21 mouse cellular contexts compared by ENCODE assay signal in genomic region chr17:43025819-43026593, GRCm38 (mm10). TPM values are rescaled to one million over a fixed set of nuclear protein-coding genes. Genes with fewer than 3 reads are reported as not detected.
DNase-seq lines count a peak whose midpoint lies in the region; ATAC-seq and TF ChIP-seq lines count a peak whose summit lies in the region.
"Had no signal": no experiment of that assay in that cellular context is flagged by ENCODE, and none has a peak within 500 bp of the region (broad histone marks: within the 10 kb centered on the region; RNA-seq: fewer than 3 reads in every experiment).

No protein-coding gene starts in this region.

- no peaks in the 10 kb centered on the region for H3K27me3 ChIP-seq in hindbrain, embryonic 13.5 days
- H3K27me3 ChIP-seq in hindbrain, embryonic 11.5 days (ENCODE audit: control insufficient read depth, insufficient read depth, low read length) = no peaks in the 10 kb centered on the region
- H3K27me3 ChIP-seq in kidney, embryonic 16.5 days (ENCODE audit: insufficient read depth, low read length) = no peaks in the 10 kb centered on the region
- H3K27me3 ChIP-seq in liver, embryonic 14.5 days (ENCODE audit: control insufficient read depth, insufficient read depth, low read length) = no peaks in the 10 kb centered on the region
- H3K27me3 ChIP-seq: embryonic facial prominence, embryonic 12.5 days; midbrain, embryonic 12.5 days had no signal

- no peak for TF ChIP-seq EP300 in liver, embryonic 14.5 days (IDR thresholded peaks at IDR 0.05; ENCODE audit: low read depth)

- H3K4me3 ChIP-seq in hindbrain, embryonic 13.5 days = no peak overlapping the region
- H3K4me3 ChIP-seq in hindbrain, embryonic 11.5 days (ENCODE audit: low read depth, low read length) = no peak overlapping the region
- no peak overlapping the region for H3K4me3 ChIP-seq in kidney, embryonic 16.5 days (ENCODE audit: low read length)
- peak overlapping the region in 1 of 2 experiments; percentile 44; a peak in 2 of 4 replicates for H3K4me3 ChIP-seq in liver, embryonic 14.5 days (ENCODE audit: insufficient read depth in 1 of 2, low read depth in 2 of 2, low read length in 2 of 2)
- H3K4me3 ChIP-seq: embryonic facial prominence, embryonic 12.5 days; layer of hippocampus, adult 2 months; limb, embryonic 10.5 days; midbrain, embryonic 12.5 days had no signal

- 0 out of 2 replicates have a peak overlapping the region, but pooled peaks have one; percentile 8 for H3K4me2 ChIP-seq in hindbrain, embryonic 13.5 days
- no peak overlapping the region for H3K4me2 ChIP-seq in hindbrain, embryonic 11.5 days (replicated peaks; ENCODE audit: low read depth, low read length)
- H3K4me2 ChIP-seq in kidney, embryonic 16.5 days (replicated peaks; ENCODE audit: low read depth, low read length) = peak overlapping the region; percentile 33
- peak overlapping the region; percentile 81 for H3K4me2 ChIP-seq in liver, embryonic 14.5 days (ENCODE audit: low read depth)
- H3K4me2 ChIP-seq: embryonic facial prominence, embryonic 12.5 days; midbrain, embryonic 12.5 days had no signal

- WGBS in hindbrain, embryonic 13.5 days = 84% methylated on average over 22 of the region's 22 CpGs
- 94% methylated on average over 22 of the region's 22 CpGs for WGBS in hindbrain, embryonic 11.5 days
- WGBS in kidney, embryonic 16.5 days = 52% methylated on average over 22 of the region's 22 CpGs
- 88% methylated on average over 22 of the region's 22 CpGs for WGBS in liver, embryonic 14.5 days (ENCODE audit: insufficient replicate concordance)

- H3K9me3 ChIP-seq in hindbrain, embryonic 13.5 days = no peaks in the 10 kb centered on the region
- no peaks in the 10 kb centered on the region for H3K9me3 ChIP-seq in hindbrain, embryonic 11.5 days (ENCODE audit: control insufficient read depth, low read length)
- no peaks in the 10 kb centered on the region for H3K9me3 ChIP-seq in kidney, embryonic 16.5 days (ENCODE audit: low read length)
- H3K9me3 ChIP-seq in liver, embryonic 14.5 days (ENCODE audit: control insufficient read depth, low read length) = no peaks in the 10 kb centered on the region
- H3K9me3 ChIP-seq: embryonic facial prominence, embryonic 12.5 days; limb, embryonic 10.5 days; midbrain, embryonic 12.5 days had no signal

- peaks cover 15% of the 10 kb centered on the region; the same call in 1 of the 2 replicates for H3K36me3 ChIP-seq in hindbrain, embryonic 13.5 days
- no peaks in the 10 kb centered on the region for H3K36me3 ChIP-seq in hindbrain, embryonic 11.5 days (ENCODE audit: control insufficient read depth, insufficient read depth, low read length)
- peaks cover 6% of the 10 kb centered on the region for H3K36me3 ChIP-seq in kidney, embryonic 16.5 days (ENCODE audit: insufficient read depth, low read length)
- peaks cover 10% of the 10 kb centered on the region for H3K36me3 ChIP-seq in liver, embryonic 14.5 days (replicated peaks; ENCODE audit: control insufficient read depth, insufficient read depth, low read depth)
- H3K36me3 ChIP-seq: embryonic facial prominence, embryonic 12.5 days; midbrain, embryonic 12.5 days had no signal

- 0 out of 2 replicates have a peak, but pooled peaks have one; percentile 22 for ATAC-seq in hindbrain, embryonic 13.5 days (ENCODE audit: low FRiP score)
- no peak for ATAC-seq in hindbrain, embryonic 11.5 days (ENCODE audit: low FRiP score)
- peak; percentile 86 for ATAC-seq in kidney, embryonic 16.5 days (ENCODE audit: low FRiP score, low TSS enrichment)
- ATAC-seq in liver, embryonic 14.5 days (ENCODE audit: insufficient read depth) = no peak
- ATAC-seq in CD4-positive, CD25-positive, alpha-beta regulatory T cell, adult 4 months = no peak
- ATAC-seq: inflammation-experienced regulatory T-cells, adult 6 months had no signal

- TF ChIP-seq CTCF in liver, embryonic 14.5 days (IDR thresholded peaks at IDR 0.05; ENCODE audit: low read depth) = no peak

- no peak overlapping the region for H3K9ac ChIP-seq in hindbrain, embryonic 13.5 days
- no peak overlapping the region for H3K9ac ChIP-seq in hindbrain, embryonic 11.5 days (ENCODE audit: low read depth, low read length)
- H3K9ac ChIP-seq in kidney, embryonic 16.5 days (replicated peaks; ENCODE audit: low read length) = no peak overlapping the region
- H3K9ac ChIP-seq in liver, embryonic 14.5 days (replicated peaks) = peak overlapping the region; percentile 71
- H3K9ac ChIP-seq: embryonic facial prominence, embryonic 12.5 days; midbrain, embryonic 12.5 days had no signal

- no peak for DNase-seq in hindbrain, embryonic 11.5 days (ENCODE audit: low spot score)
- no peak for DNase-seq in kidney, adult 11 months
- DNase-seq in liver, embryonic 14.5 days (ENCODE audit: low read depth in 3 of 3, low spot score in 3 of 3) = no peak
- no peak for DNase-seq in urinary bladder, postnatal 10 days (ENCODE audit: low spot score)
- DNase-seq: adrenal gland, postnatal 36 days; B cell, adult 2 months; cerebellum, adult 9-10 months; gastrocnemius, postnatal 10 days; heart, postnatal 14 days; lung, adult 2 months; lung, postnatal 36 days; right cerebral cortex, adult 18-20 months; thymus, postnatal 4 days had no signal

- peak overlapping the region; percentile 49; the same call in 1 of the 2 replicates for H3K27ac ChIP-seq in hindbrain, embryonic 13.5 days
- H3K27ac ChIP-seq in hindbrain, embryonic 11.5 days (ENCODE audit: low read depth, low read length) = no peak overlapping the region
- peak overlapping the region; percentile 27; the same call in 1 of the 2 replicates for H3K27ac ChIP-seq in kidney, embryonic 16.5 days (ENCODE audit: low read length)
- H3K27ac ChIP-seq in liver, embryonic 14.5 days = peak overlapping the region; percentile 99
- H3K27ac ChIP-seq: embryonic facial prominence, embryonic 12.5 days; layer of hippocampus, adult 2 months; limb, embryonic 10.5 days; midbrain, embryonic 12.5 days had no signal

- H3K4me1 ChIP-seq in hindbrain, embryonic 13.5 days (replicated peaks) = peaks cover 31% of the 10 kb centered on the region
- H3K4me1 ChIP-seq in hindbrain, embryonic 11.5 days (replicated peaks; ENCODE audit: control insufficient read depth, insufficient read depth, low read length) = no peaks in the 10 kb centered on the region
- H3K4me1 ChIP-seq in kidney, embryonic 16.5 days (ENCODE audit: insufficient read depth, low read length) = peaks cover 42% of the 10 kb centered on the region
- H3K4me1 ChIP-seq in liver, embryonic 14.5 days (replicated peaks; ENCODE audit: control insufficient read depth in 2 of 2, insufficient read depth in 2 of 2, low read length in 1 of 2) = peaks cover 75% of the 10 kb centered on the region in 2 experiments
- H3K4me1 ChIP-seq: embryonic facial prominence, embryonic 12.5 days; limb, embryonic 10.5 days; midbrain, embryonic 12.5 days had no signal

RNA-seq across cellular contexts. Expression of gene Tnfrsf21, which starts 9.7 kb away (rescaled TPM):
- 62.6 and 62.8 TPM in 2 replicates for polyA plus RNA-seq in hindbrain, embryonic 13.5 days (2015; fragmentation: Nextera tagmentation; extraction: Ambion mirVana)
- 29.5 and 32.4 TPM in 2 replicates for polyA plus RNA-seq in hindbrain, embryonic 11.5 days (2014; fragmentation: Nextera tagmentation; extraction: Ambion mirVana)
- 65.1 and 69.7 TPM in 2 replicates for polyA plus RNA-seq in kidney, embryonic 16.5 days (2015; fragmentation: Nextera tagmentation; extraction: Ambion mirVana)
- 16.7 and 17.0 TPM in 2 replicates for polyA plus RNA-seq in liver, embryonic 14.5 days (2012; rRNA removed)
- polyA plus RNA-seq in liver, embryonic 14.5 days (2014; fragmentation: Nextera tagmentation; extraction: Ambion mirVana) = 21.2 and 23.9 TPM in 2 replicates
- under 1 TPM in 1 of 2 experiments, not detected in 1; 0.32 TPM for polyA plus RNA-seq in CD4-positive, CD25-positive, alpha-beta regulatory T cell, adult 4 months (2017; shearing (Covaris generic))

Comparison
In these comparisons a context has a peak if more than half of its experiments do, and no peak if none do; other contexts are left out.
1. ATAC-seq: peak in hindbrain, embryonic 13.5 days (single experiment) and kidney, embryonic 16.5 days (single experiment); none in hindbrain, embryonic 11.5 days (single experiment), liver, embryonic 14.5 days (single experiment) and CD4-positive, CD25-positive, alpha-beta regulatory T cell, adult 4 months (single experiment).
2. RNA of gene Tnfrsf21, which starts 9.7 kb away (polyA plus RNA-seq): 65.1 to 69.7 TPM in kidney, embryonic 16.5 days, 62.6 to 62.8 TPM in hindbrain, embryonic 13.5 days, 29.5 to 32.4 TPM in hindbrain, embryonic 11.5 days and 16.7 to 23.9 TPM in liver, embryonic 14.5 days; 0.32 TPM in CD4-positive, CD25-positive, alpha-beta regulatory T cell, adult 4 months; every median in the first group is over 10 times any median in the second.